Mouse (Mus musculus) ZHBTc4 (cell line): ENCODE measurements around the gene Gm13278.
"Not testable (repeated sequence)": the region's sequence is repeated elsewhere in the genome, so short reads cannot be mapped to it uniquely, and the experiment has no call there.

ENCODE experiments used
- DNase-seq: peaks from one replicate; pipeline ENCODE4 v3.0.0-alpha.2; 2011; ENCODE audit warnings: low read depth, low spot score

Gm13278 gene

DNA sequence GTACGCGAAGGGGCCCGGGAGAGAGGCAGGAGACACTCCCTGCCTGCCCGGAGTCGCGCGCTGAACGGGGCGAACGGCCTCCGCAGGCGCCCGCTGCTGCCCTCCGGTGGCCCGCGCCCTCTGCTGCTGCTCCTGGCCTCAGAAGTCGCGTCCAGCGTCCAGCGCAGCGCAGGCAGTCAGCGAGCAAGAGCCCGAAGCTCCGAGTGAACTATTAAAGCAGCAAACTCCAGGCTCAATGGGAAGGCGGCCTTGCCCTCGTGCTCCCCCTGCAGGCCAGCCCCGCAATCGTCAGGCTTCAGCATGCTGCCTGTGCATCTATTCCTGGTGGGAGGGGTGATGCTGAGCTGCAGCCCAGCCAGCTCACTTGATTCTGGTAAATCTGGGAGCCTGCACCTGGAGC, at the start of gene Gm13278:
Gene Gm13278 (plus strand): TSS at position 301 of the 400 bp plus-strand sequence.
- DNase-seq = not testable (repeated sequence)

DNA sequence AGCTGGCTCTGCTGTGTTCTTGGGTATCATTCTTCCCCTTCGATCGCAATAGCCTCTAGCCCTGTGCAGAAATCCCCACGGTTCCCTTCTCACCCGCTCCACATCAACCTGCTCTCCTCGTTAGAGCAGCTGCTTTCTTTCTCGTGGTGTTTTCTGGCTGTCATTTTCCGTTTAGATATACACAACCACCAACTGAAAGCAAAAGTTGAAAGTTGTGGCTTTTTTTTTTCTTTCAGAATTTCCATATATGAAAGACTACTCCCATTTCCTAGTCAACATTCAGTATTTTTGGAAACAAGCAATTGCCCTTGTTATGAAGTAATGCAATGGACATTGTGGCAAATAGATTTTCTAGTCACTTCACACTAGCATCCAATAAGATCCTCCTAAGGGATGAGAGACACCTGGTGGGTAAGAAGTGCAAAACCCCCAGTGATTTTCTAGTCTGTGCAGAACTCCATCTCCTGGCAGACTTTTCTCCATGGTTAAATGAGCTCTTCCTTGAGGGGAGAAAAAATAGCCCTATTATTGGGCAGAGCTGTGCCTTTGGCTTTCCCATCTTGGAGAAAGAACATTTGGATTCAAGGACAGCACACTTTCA, 48.5 kb upstream of the Gm13278 start:
- no peak for DNase-seq

DNA sequence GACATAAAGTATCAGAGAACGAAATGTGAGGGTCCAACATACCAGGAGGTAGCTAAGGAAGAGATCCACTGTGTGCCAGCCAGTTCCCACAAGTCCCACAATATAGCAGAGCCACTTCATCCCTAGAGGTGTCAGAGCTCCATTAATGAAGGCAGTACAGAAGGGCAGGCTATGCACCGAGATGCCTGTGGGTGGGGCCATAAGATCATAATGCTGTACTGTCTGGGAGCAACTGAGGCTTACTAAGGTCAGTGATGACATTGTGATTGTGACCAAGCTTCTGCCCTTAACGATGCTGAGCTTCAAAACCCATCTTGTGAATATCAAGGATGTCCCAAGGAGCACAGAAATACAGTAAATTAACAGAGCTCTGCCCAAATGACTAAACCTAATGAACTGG, 47.1 kb upstream of the Gm13278 start:
- no peak for DNase-seq

DNA sequence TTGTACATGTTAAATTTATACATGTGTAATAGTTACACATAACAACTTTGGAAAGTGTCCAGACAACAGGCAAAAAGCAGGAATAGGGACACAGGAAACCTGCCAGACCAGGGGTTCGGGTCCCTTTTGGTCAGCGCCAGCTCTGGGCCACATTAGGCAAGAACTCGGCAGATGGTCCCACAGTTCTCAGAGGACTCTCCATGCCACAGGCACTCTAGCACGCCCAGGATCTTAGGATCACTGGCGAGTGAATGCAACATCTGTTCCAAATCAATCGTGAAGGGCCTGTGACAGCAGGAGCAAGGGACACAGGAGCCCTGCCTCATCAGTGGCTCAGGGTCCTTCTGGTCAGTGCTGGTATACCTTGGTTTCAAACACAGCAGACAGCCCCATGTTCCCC, 41.4 kb upstream of the Gm13278 start:
- no peak for DNase-seq

DNA sequence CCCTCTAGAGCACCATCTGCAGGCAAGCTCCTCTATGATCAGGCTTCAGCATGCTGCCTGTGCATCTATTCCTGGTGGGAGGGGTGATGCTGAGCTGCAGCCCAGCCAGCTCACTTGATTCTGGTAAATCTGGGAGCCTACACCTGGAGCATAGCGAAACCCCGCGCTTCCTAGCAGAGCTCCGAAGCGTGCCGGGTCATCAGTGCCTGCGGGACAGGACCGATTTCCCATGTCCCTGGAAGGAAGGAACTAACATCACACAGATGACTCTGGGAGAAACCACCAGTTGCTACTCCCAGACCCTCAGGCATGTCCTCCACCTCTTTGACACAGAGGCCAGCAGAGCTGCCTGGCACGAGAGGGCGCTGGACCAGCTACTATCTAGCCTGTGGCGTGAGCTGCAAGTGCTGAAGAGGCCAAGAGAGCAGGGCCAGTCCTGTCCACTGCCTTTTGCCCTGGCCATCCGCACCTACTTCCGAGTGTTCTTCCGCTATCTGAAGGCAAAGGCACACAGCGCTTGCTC, 36.5 kb upstream of the Gm13278 start, which contains the start of gene Gm13271:
Gene Gm13271 (plus strand): TSS at position 51 of the 523 bp plus-strand sequence.
- not testable (repeated sequence) for DNase-seq

DNA sequence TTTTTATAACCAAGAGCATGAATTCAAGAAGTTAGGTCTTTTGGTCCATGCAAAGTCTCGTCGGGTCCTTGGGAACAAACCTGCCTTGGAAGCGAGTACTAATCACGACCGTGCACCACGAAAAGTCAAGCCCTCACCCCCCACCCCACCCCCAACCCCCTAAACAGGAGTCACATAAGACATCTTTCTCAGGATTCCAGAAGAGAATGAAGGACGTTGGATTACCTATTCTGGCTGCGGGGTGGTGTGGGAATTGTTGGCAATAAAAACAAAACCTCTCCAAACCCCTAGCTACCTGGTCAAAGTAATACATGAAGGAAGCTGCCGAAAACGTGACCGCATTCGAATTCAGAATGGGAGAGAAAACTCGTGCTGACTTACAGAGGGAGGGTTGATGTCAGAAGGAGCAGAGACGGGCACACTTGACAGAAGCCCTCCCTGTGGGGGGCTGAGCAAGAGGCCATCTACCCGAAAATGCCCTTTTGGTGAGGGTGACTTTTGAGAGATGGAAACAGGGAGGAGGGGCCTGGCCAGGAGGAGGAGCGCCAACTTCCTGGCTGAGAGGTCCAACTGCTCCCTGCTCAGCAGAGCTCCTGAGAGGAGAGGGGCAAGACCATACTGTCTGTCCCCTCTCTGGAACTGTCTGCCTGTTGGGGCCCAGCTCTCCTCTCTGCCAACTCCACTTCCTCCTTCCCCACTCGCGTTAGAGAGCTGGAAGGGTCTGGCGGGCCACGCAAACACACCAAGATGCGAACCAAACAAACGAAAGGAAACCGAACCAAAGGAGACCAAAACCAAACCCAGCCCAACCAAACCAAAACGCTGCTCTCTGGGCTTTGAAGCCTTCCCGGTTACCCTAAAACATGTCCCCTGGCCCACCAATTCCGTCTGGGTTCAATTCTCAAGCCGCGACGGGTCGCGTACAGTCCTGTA, 34.5 kb upstream of the Gm13278 start:
- not testable (repeated sequence) for DNase-seq

DNA sequence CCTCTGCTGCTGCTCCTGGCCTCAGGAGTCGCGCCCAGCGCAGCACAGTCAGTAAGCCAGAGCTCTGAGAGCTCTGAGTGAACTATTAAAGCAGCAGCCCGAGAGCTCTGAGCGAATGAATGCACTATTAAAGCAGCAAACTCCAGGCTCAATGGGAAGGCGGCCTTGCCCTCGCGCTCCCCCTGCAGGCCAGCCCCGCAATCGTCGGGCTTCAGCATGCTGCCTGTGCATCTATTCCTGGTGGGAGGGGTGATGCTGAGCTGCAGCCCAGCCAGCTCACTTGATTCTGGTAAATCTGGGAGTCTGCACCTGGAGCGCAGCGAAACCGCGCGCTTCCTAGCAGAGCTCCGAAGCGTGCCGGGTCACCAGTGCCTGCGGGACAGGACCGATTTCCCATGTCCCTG, 33.7 kb upstream of the Gm13278 start:
- DNase-seq = not testable (repeated sequence)

DNA sequence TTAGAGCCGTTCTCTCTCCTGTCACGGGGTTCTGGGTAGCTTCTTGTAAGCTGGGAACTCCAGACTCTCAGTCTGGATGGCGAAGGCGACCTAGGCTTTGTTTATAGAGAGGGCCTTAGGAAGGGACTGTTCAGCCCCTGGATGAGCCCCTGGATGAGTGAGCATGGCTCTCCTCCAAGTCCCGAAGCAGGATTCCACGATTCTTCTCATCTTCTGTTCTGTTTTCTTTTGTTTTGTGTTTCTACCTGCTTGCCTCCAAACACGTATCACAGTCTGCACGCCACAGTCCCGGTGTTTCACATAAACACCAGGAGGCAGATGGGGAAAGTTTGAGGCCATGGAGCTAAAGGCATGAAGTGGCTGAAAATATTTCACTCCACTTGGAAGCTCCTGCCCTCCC, 32.6 kb upstream of the Gm13278 start:
- not testable (repeated sequence) for DNase-seq

DNA sequence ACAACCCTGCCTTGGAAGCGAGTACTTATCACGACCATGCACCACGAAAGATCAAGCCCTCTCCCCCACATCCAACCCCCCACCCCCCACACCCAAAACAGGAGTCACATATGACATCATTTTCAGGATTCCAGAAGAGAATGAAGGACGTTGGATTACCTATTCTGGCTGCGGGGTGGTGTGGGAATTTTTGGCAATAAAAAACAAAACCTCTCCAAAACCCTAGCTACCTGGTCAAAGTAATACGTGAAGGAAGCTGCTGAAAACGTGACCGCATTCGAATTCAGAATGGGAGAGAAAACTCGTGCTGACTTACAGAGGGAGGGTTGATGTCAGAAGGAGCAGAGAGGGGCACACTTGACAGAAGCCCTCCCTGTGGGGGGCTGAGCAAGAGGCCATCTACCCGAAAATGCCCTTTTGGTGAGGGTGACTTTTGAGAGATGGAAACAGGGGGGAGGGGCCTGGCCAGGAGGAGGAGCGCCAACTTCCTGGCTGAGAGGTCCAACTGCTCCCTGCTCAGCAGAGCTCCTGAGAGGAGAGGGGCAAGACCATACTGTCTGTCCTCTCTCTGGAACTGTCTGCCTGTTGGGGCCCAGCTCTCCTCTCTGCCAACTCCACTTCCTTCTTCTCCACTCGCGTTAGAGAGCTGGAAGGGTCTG, 31.6 kb upstream of the Gm13278 start, which contains the start of gene Gm13283:
Gene Gm13283 (plus strand): TSS at position 510 of the 659 bp plus-strand sequence.
- not testable (repeated sequence) for DNase-seq

DNA sequence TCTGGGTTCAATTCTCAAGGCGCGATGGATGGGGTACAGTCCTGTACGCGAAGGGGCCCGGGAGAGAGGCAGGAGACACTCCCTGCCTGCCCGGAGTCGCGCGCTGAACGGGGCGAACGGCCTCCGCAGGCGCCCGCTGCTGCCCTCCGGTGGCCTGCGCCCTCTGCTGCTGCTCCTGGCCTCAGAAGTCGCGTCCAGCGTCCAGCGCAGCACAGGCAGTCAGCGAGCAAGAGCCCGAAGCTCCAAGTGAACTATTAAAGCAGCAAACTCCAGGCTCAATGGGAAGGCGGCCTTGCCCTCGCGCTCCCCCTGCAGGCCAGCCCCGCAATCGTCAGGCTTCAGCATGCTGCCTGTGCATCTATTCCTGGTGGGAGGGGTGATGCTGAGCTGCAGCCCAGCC, 30.9 kb upstream of the Gm13278 start:
- DNase-seq = not testable (repeated sequence)

DNA sequence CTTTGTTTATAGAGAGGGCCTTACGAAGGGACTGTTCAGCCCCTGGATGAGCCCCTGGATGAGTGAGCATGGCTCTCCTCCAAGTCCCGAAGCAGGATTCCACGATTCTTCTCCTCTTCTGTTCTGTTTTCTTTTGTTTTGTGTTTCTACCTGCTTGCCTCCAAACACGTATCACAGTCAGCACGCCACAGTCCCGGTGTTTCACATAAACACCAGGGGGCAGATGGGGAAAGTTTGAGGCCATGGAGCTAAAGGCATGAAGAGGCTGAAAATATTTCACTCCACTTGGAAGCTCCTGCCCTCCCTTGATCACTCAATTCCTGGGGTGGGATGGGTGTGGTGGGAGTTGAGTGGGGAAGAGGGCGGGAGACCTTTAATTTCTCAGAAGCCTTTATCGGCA, 29.6 kb upstream of the Gm13278 start:
- DNase-seq = not testable (repeated sequence)

DNA sequence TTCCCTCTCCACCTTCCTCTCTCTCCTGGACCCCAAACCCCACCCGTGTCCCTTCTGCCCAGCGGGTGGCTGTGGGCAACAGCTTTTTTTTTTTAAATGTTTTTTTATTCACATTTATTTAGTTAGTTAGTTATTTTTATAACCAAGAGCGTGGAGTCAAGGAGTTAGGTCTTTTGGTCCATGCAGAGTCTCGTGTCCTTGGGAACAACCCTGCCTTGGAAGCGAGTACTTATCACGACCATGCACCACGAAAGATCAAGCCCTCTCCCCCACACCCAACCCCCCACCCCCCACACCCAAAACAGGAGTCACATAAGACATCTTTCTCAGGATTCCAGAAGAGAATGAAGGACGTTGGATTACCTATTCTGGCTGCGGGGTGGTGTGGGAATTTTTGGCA, 29.0 kb upstream of the Gm13278 start:
- DNase-seq = not testable (repeated sequence)

DNA sequence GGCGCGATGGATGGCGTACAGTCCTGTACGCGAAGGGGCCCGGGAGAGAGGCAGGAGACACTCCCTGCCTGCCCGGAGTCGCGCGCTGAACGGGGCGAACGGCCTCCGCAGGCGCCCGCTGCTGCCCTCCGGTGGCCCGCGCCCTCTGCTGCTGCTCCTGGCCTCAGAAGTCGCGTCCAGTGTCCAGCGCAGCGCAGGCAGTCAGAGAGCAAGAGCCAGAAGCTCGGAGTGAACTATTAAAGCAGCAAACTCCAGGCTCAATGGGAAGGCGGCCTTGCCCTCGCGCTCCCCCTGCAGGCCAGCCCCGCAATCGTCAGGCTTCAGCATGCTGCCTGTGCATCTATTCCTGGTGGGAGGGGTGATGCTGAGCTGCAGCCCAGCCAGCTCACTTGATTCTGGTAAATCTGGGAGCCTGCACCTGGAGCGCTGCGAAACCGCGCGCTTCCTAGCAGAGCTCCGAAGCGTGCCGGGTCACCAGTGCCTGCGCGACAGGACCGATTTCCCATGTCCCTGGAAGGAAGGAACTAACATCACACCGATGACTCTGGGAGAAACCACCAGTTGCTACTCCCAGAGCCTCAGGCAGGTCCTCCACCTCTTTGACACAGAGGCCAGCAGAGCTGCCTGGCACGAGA, 27.8 kb upstream of the Gm13278 start:
- not testable (repeated sequence) for DNase-seq

DNA sequence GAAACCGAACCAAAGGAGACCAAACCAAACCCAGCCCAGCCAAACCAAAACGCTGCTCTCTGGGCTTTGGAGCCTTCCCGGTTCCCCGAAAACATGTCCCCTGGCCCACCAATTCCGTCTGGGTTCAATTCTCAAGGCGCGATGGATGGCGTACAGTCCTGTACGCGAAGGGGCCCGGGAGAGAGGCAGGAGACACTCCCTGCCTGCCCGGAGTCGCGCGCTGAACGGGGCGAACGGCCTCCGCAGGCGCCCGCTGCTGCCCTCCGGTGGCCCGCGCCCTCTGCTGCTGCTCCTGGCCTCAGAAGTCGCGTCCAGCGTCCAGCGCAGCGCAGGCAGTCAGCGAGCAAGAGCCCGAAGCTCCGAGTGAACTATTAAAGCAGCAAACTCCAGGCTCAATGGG, 17.8 kb upstream of the Gm13278 start, which contains the start of gene Gm13290:
Gene Gm13290 (plus strand): TSS at position 301 of the 400 bp plus-strand sequence.
- DNase-seq = not testable (repeated sequence)

DNA sequence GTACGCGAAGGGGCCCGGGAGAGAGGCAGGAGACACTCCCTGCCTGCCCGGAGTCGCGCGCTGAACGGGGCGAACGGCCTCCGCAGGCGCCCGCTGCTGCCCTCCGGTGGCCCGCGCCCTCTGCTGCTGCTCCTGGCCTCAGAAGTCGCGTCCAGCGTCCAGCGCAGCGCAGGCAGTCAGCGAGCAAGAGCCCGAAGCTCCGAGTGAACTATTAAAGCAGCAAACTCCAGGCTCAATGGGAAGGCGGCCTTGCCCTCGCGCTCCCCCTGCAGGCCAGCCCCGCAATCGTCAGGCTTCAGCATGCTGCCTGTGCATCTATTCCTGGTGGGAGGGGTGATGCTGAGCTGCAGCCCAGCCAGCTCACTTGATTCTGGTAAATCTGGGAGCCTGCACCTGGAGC, 14.7 kb upstream of the Gm13278 start, which contains the start of gene Gm13289:
Gene Gm13289 (plus strand): TSS at position 301 of the 400 bp plus-strand sequence.
- DNase-seq = not testable (repeated sequence)

DNA sequence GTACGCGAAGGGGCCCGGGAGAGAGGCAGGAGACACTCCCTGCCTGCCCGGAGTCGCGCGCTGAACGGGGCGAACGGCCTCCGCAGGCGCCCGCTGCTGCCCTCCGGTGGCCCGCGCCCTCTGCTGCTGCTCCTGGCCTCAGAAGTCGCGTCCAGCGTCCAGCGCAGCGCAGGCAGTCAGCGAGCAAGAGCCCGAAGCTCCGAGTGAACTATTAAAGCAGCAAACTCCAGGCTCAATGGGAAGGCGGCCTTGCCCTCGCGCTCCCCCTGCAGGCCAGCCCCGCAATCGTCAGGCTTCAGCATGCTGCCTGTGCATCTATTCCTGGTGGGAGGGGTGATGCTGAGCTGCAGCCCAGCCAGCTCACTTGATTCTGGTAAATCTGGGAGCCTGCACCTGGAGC, 11.8 kb upstream of the Gm13278 start, which contains the start of gene Gm13272:
Gene Gm13272 (plus strand): TSS at position 301 of the 400 bp plus-strand sequence.
- not testable (repeated sequence) for DNase-seq

DNA sequence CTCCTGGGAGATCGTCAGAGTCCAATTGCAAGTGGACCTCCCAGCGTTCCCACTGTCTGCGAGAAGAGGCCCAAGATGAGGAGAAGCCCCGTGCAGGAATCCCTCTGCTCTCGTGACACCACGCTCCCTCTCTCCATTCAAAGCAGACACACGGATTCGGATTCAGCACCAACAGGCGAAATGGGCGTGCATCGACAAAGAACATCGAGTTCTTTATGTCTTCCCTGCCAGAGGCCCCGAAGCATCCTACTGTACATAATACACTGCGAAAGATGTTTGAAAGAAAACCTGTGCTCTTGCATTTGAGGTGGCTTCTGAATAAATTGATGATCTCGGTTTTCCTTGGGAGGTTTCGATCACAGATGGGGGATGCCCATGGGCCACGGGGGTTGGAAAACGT, 11.0 kb upstream of the Gm13278 start:
- DNase-seq = not testable (repeated sequence)

DNA sequence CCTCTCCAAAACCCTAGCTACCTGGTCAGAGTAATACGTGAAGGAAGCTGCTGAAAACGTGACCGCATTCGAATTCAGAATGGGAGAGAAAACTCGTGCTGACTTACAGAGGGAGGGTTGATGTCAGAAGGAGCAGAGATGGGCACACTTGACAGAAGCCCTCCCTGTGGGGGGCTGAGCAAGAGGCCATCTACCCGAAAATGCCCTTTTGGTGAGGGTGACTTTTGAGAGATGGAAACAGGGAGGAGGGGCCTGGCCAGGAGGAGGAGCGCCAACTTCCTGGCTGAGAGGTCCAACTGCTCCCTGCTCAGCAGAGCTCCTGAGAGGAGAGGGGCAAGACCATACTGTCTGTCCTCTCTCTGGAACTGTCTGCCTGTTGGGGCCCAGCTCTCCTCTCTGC, 9.5 kb upstream of the Gm13278 start, which contains the start of gene Ifnz:
Gene Ifnz (plus strand): TSS at position 301 of the 400 bp plus-strand sequence.
- not testable (repeated sequence) for DNase-seq

DNA sequence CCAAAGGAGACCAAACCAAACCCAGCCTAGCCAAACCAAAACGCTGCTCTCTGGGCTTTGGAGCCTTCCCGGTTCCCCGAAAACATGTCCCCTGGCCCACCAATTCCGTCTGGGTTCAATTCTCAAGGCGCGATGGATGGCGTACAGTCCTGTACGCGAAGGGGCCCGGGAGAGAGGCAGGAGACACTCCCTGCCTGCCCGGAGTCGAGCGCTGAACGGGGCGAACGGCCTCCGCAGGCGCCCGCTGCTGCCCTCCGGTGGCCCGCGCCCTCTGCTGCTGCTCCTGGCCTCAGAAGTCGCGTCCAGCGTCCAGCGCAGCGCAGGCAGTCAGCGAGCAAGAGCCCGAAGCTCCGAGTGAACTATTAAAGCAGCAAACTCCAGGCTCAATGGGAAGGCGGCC, 9.0 kb upstream of the Gm13278 start:
- DNase-seq = not testable (repeated sequence)

DNA sequence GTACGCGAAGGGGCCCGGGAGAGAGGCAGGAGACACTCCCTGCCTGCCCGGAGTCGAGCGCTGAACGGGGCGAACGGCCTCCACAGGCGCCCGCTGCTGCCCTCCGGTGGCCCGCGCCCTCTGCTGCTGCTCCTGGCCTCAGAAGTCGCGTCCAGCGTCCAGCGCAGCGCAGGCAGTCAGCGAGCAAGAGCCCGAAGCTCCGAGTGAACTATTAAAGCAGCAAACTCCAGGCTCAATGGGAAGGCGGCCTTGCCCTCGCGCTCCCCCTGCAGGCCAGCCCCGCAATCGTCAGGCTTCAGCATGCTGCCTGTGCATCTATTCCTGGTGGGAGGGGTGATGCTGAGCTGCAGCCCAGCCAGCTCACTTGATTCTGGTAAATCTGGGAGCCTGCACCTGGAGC, 5.9 kb upstream of the Gm13278 start, which contains the start of gene Gm13276:
Gene Gm13276 (plus strand): TSS at position 301 of the 400 bp plus-strand sequence.
- DNase-seq = not testable (repeated sequence)

DNA sequence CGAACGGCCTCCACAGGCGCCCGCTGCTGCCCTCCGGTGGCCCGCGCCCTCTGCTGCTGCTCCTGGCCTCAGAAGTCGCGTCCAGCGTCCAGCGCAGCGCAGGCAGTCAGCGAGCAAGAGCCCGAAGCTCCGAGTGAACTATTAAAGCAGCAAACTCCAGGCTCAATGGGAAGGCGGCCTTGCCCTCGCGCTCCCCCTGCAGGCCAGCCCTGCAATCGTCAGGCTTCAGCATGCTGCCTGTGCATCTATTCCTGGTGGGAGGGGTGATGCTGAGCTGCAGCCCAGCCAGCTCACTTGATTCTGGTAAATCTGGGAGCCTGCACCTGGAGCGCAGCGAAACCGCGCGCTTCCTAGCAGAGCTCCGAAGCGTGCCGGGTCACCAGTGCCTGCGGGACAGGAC, 2.9 kb upstream of the Gm13278 start, which contains the start of gene Gm13277:
Gene Gm13277 (plus strand): TSS at position 231 of the 400 bp plus-strand sequence.
- DNase-seq = not testable (repeated sequence)
